Mouse (Mus musculus) R1 (cell line): Measurements from ENCODE around the gene Ralgds.

Experiments
- DNase-seq: peaks from one replicate; pipeline ENCODE4 v3.0.0-alpha.2; 2018; ENCODE audit warnings: low read depth, low spot score

The Ralgds gene

DNA sequence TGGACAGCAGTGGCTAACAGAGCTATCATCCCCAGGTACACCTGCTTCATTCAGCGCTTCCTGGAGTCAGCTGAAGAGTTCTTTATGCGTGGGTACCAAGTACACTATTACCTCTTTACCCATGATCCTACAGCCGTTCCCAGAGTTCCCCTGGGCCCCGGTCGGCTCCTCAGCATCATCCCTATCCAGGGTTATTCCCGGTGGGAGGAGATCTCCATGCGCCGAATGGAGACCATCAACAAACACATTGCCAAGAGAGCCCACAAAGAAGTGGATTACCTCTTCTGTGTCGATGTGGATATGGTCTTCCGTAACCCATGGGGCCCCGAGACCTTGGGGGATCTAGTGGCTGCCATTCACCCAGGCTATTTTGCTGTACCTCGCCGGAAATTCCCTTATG lies 8.2 kb upstream of the Ralgds start:
- DNase-seq = no peak

- DNase-seq = no peak
These were observed 7.1 kb upstream of the Ralgds start, which contains the start of gene Gm10134 for GRCm38 (mm10) chr2:28505795-28506194. TSS of gene Gm10134 (plus strand) at chr2:28506095.

GRCm38 (mm10) chr2:28506291-28506690 lies 6.6 kb upstream of the Ralgds start:
- DNase-seq = peak; percentile 83

- DNase-seq = peak; percentile 40
These were observed 1.3 kb upstream of the Ralgds start for GRCm38 (mm10) chr2:28511600-28511999.

DNA sequence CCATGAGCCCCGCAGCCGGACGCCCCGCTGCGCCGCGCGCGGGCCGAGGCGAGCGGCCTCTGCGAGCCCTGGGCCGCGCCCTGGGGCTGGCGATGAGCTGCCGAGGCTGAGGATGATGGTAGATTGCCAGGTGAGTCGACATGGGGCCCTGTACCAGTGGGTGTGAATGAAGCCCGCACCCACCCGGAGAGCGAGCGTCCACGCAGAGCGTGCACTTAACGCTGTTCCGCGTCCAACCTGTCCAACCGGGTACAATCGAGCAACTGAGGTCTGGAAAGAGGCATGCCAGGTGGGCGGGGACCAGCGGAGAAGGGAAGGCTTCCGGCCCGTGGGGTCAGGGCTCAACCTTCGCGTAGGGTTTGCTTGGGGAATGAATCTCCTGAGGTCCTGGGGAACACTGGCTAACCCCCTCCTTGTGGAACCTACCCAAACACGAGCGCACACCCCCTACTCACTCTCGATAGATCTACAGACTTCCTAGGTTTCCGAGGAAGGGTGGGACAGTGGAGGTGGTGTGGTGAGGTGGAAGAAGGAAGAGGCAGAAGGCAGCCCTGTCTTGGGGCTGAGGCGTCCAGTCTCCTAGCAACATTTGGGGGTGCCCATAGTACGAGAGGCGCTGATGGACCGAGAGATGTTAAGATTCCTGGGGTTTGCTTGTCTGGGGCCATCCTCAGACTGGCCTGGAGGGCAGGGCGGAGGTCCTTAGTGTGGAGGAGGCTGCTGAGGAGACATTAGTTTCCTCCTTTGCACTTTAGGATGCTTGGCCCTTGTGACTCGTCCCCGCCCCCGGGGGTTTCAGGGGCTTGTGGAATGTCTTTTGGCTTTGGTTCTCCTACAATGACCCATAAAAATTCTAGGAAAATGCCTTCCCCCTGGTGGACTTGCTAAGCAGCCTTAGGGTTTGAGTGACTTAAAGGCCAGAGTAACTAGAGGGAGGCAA lies 776 bp downstream of the Ralgds start:
- DNase-seq = peak; percentile 56

- peak; percentile 94 for DNase-seq
These were observed 1.6 kb downstream of the Ralgds start for GRCm38 (mm10) chr2:28514489-28514888.

- DNase-seq = peak; percentile 96
These were observed 4.4 kb downstream of the Ralgds start for GRCm38 (mm10) chr2:28517206-28517909.

- DNase-seq = peak; percentile 95
These were observed 5.3 kb downstream of the Ralgds start for GRCm38 (mm10) chr2:28518231-28518630.

DNA sequence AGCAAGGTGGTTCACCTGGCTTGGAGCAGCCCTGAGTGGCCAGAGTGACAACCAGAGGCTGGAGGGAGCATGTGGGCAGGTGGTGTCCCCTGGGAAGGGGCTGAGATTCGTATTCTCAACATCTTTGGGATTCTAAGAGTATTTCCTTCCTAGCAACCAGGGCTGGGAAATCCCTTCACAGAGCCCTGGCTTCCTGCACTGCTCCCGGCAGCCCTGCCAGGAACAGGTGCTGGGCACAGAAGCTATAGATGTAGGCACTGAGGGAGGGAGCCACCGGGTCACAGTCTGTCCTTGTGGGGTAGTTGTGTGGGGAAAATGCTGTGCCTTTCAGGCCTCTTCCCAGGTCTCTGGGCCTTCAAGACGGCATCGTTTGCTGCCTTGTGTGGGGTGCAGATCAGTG lies 7.7 kb downstream of the Ralgds start:
- no peak for DNase-seq

DNA sequence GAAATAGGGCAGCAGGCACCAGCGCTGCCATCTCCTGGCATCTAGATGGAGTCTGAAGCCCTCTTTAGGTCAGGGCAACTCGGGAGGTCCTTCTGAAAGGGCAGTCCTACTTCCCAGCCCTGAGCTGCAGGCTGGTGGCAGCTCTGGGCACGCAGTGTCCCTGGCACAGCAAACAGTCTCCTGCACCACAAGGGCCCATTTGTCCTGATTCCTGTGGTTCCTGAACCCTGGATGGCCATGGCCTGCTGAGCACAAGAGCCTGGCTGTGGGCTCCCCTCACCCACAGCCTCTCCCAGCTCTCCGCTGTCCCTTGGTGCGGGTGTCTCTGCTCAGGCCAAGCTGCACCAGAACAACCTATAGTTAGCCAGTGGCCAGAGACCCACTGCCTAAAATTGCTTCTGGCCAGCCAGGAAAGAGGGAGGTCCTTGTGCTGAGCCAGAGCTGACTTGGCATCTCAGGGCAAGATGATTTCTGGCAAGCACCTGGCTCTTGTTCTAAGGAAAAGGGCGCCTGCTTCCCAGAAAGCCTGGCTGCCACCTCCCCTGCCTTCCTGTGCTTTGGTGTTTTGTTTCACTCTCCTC lies 8.7 kb downstream of the Ralgds start:
- DNase-seq = no peak

- no peak for DNase-seq
These were observed 9.2 kb downstream of the Ralgds start for GRCm38 (mm10) chr2:28522166-28522565.

DNA sequence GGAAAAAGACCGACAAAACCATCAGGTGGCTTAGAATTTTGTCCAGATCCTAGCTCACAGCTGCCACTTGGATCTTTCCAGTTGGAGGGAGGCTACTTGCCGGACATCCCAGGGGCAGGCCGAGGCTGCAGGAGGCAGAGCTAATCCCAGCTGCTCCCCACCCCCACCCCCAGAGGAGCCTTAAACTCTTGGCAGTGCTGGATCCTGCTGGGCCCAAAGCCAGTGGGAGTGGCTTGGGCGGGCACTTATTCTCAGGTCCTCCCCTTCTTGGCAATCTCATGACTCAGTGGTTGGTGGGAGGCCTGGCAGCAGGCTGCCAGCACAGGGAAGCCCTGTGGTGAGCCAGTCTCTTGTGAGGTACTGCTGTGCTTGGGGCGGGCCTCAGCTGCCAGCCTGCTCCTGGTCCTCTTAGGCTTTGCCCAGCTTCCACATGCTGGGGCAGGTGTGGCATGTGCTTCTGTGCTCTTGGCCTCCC lies 10.8 kb downstream of the Ralgds start:
- peak; percentile 89 for DNase-seq

DNA sequence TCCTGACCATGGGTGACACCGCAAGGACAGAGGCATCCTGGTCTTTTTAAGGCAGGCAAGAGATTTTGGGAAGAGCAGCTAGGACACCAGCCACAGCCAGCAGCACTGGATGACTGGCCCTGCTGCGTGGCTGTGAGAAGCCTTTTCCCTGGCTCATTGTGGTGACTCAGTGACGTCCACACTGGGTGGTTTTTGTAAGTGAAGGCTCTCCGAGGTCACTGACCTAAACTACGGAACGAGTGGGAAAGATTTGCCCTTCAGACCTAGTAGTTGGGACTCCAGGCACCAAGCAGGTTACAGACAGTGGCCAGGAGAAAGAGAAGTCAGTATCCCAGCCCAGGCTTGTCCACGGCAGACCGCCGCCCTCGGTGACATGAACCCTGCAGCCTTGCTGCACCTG lies 11.5 kb downstream of the Ralgds start:
- DNase-seq = no peak

- peak; percentile 84 for DNase-seq
These were observed 12.5 kb downstream of the Ralgds start for GRCm38 (mm10) chr2:28525219-28525942.

- peak; percentile 54 for DNase-seq
These were observed 13.3 kb downstream of the Ralgds start for GRCm38 (mm10) chr2:28525943-28526876.

- DNase-seq = no peak
These were observed 14.8 kb downstream of the Ralgds start for GRCm38 (mm10) chr2:28527436-28528353.

- DNase-seq = no peak
These were observed 15.4 kb downstream of the Ralgds start for GRCm38 (mm10) chr2:28528354-28528730.

DNA sequence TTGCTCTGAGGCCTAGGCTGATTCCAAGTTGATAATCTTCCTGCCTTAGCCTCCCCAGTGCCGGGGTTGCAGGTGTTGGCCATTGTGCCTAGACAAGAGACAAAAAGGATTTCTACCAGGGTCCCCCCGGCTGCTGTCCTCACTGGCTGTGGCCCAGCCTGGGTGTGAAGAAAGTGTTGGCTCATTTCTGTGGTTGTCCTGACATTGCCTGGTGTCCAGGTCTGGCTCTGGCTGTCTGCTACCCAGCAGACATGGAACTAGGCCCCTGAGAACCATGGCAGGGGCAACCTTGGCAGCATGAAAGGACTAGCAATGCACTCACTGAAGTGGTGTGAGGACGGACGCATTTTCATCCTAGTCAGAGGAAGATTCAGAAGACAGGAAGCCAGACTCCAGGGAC lies 16.9 kb downstream of the Ralgds start:
- DNase-seq = no peak

DNA sequence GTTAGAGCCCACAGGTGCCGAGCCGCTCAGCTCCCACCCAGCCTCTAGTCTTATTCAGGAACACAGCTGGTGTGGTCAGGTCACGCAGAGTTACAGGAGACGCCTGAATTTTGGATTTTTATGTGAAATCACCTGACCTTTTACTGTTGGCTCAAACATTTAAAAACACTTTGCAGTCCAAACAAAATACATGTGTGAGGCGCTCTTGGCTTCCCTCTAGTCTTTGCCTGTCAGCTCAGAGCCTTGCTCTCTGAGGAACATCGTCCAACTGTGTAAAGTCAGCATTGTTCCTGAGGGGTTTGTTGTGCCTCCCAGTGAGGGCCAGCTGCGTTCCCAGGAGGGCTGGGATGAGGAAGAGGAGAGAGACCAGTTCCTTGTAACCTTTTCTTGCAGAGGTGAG lies 17.4 kb downstream of the Ralgds start:
- DNase-seq = no peak
